Mouse (Mus musculus): ENCODE measurements around the gene Zfp65. TPM values are rescaled to one million over a fixed set of nuclear protein-coding genes. Genes with fewer than 3 reads are reported as not detected.

Gene Zfp65
- polyA plus RNA-seq (2012; rRNA removed) (0.82 and 1.2 TPM in 2 replicates), polyA plus RNA-seq (2014; fragmentation: Nextera tagmentation; extraction: Ambion mirVana) (0.62 and 1.0 TPM in 2 replicates)

DNA sequence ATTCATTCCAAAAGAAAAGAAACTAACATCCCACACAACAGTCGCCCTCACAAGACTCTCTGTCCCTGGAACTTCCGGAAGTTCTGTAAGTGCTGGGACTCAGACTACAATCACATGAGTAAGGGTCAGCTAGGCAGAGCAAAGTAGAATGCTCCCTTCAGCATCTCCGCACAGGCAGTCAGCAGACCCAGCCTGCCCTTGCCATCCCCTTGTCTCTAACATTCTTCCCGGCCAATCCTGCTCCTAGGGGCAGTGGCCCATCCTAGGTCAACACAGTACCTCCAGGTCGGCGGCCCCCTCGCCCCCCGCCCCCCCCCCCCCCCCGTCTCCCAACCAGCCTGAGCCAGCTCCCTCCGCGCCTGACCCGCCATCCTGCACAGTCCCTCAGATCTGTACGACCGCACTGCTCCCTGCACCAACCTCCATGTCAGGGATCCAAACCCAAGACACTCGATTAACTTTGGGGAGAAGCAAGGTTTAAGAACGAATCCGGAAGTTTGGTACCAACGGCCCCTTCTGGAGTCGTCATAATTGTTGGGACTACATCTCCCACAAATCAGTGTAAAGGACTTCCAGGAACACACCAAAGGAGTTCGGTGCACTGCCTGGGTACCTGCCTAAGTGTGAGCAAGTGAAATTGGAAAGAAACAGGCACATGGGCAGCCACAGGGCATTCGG is at the start of gene Zfp65:
TSS of gene Zfp65 (minus strand) at position 533 of the 678 bp plus-strand sequence.
- H3K27me3 ChIP-seq (ENCODE audit: control insufficient read depth, insufficient read depth, low read length), result no peaks in the 10 kb centered on the region
- no peak for DNase-seq (ENCODE audit: low read depth in 3 of 3, low spot score in 3 of 3)
- WGBS (ENCODE audit: insufficient replicate concordance), result 6% methylated on average over 17 of the region's 21 CpGs
- ATAC-seq (ENCODE audit: insufficient read depth), result 0 out of 2 replicates have a peak, but pooled peaks have one; percentile 36
- no peak within 1 kb of the TSS for H3K27ac ChIP-seq
- H3K4me2 ChIP-seq (ENCODE audit: low read depth), result peak within 1 kb of the TSS; percentile 45
- H3K4me1 ChIP-seq (replicated peaks; ENCODE audit: control insufficient read depth in 2 of 2, insufficient read depth in 2 of 2, low read length in 1 of 2), result 0 out of 4 replicates have a peak, but pooled peaks cover 0 to 2% of the 10 kb centered on the region in 2 experiments
- no peaks in the 10 kb centered on the region for H3K9me3 ChIP-seq (ENCODE audit: control insufficient read depth, low read length)
- peak within 1 kb of the TSS; percentile 43 to 81 for H3K4me3 ChIP-seq (ENCODE audit: insufficient read depth in 1 of 2, low read depth in 2 of 2, low read length in 2 of 2)
- H3K9ac ChIP-seq (replicated peaks), result no peak within 1 kb of the TSS; the same call in 1 of the 2 replicates
- TF ChIP-seq EP300 (IDR thresholded peaks at IDR 0.05; ENCODE audit: low read depth) (no peak), CTCF (IDR thresholded peaks at IDR 0.05; ENCODE audit: low read depth) (no peak)
- H3K36me3 ChIP-seq (replicated peaks; ENCODE audit: control insufficient read depth, insufficient read depth, low read depth), result no peaks in the 10 kb centered on the region

DNA sequence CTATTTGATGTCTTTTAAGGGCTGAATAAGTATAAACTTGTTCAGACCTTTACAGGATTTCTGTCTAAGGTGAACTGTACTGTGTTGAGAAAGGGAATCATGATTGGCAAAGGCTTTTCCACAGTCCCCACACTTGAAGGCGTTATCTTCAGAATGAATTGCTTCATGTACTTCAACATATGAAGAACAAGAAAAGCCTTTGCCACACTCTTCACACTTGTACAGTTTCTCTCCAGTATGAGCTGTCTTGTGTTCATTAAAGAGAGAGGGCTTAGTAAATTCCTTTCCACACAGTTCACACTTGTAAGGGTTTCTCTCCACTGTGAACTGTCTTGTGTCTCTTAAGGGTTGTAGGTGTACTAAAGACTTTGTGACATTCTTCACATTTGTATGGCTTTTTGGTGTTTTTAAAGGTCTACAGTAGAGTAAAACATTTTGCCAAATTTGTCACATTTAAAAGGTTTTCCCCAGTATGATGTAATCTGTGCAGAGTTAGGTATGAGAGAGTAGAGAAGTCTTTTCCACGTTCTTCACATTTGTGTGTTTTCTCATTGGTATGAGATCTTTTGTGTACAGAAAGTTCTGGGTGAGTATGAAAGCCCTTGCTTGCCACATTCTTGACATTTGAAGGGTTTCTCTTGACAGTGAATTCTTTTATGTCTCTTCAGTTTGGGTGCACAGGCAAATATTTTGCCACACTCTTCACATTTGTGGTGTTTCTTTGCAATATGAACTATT is 34.2 kb upstream of the Zfp65 start:
- whole genome bisulfite sequencing (ENCODE audit: insufficient replicate concordance), result 53% methylated on average over 2 of the region's 2 CpGs
- ATAC-seq (ENCODE audit: insufficient read depth), result no peak

GRCm38 (mm10) chr13:67759966-67760365 is 31.0 kb upstream of the Zfp65 start:
- no peak overlapping the region for H3K4me3 ChIP-seq (ENCODE audit: insufficient read depth in 1 of 2, low read depth in 2 of 2, low read length in 2 of 2)
- TF ChIP-seq EP300 (IDR thresholded peaks at IDR 0.05; ENCODE audit: low read depth) (no peak), CTCF (IDR thresholded peaks at IDR 0.05; ENCODE audit: low read depth) (no peak)
- H3K9me3 ChIP-seq (ENCODE audit: control insufficient read depth, low read length), result no peaks in the 10 kb centered on the region
- H3K27ac ChIP-seq, result no peak overlapping the region
- ATAC-seq (ENCODE audit: insufficient read depth), result no peak
- H3K27me3 ChIP-seq (ENCODE audit: control insufficient read depth, insufficient read depth, low read length), result no peaks in the 10 kb centered on the region
- H3K9ac ChIP-seq (replicated peaks), result no peak overlapping the region
- no peaks in the 10 kb centered on the region for H3K36me3 ChIP-seq (replicated peaks; ENCODE audit: control insufficient read depth, insufficient read depth, low read depth)
- WGBS (ENCODE audit: insufficient replicate concordance), result 68% methylated on average over 1 of the region's 1 CpGs
- no peak for DNase-seq (ENCODE audit: low read depth in 3 of 3, low spot score in 3 of 3)
- no peak overlapping the region for H3K4me2 ChIP-seq (ENCODE audit: low read depth)
- no peaks in the 10 kb centered on the region for H3K4me1 ChIP-seq (replicated peaks; ENCODE audit: control insufficient read depth in 2 of 2, insufficient read depth in 2 of 2, low read length in 1 of 2)

More for the DNA sequence above, 34.2 kb upstream of the Zfp65 start:
- DNase-seq (ENCODE audit: low read depth in 3 of 3, low spot score in 3 of 3), result no peak
- Histone ChIP-seq H3K4me1 (replicated peaks; ENCODE audit: control insufficient read depth in 2 of 2, insufficient read depth in 2 of 2, low read length in 1 of 2) (no peaks in the 10 kb centered on the region), H3K9ac (replicated peaks) (no peak overlapping the region), H3K4me2 (ENCODE audit: low read depth) (no peak overlapping the region), H3K27ac (no peak overlapping the region), H3K27me3 (ENCODE audit: control insufficient read depth, insufficient read depth, low read length) (no peaks in the 10 kb centered on the region), H3K9me3 (ENCODE audit: control insufficient read depth, low read length) (no peaks in the 10 kb centered on the region), H3K4me3 (ENCODE audit: insufficient read depth in 1 of 2, low read depth in 2 of 2, low read length in 2 of 2) (no peak overlapping the region), H3K36me3 (replicated peaks; ENCODE audit: control insufficient read depth, insufficient read depth, low read depth) (no peaks in the 10 kb centered on the region)
- TF ChIP-seq CTCF (IDR thresholded peaks at IDR 0.05; ENCODE audit: low read depth) (no peak), EP300 (IDR thresholded peaks at IDR 0.05; ENCODE audit: low read depth) (no peak)

DNA sequence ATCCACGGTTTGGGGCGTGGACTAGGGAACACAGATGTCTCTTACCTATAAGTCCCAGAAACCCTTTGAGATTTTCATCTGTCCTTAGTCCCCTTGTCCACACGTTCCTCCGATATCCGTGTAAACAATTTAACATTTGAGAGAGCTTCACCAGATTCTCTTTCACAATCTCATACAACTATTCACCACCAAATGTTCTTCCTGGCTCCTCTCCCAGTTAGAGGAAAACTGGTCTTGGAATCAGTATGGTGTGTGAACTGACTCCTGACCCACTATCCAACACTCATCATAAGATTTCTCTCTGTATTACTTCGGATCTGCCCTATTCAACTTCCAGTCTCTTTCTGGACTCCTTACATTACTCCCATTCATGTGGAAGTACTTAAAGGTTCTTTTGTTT is 26.8 kb upstream of the Zfp65 start:
- no peak for DNase-seq (ENCODE audit: low read depth in 3 of 3, low spot score in 3 of 3)
- Histone ChIP-seq H3K27ac (no peak overlapping the region), H3K9me3 (ENCODE audit: control insufficient read depth, low read length) (no peaks in the 10 kb centered on the region), H3K4me2 (ENCODE audit: low read depth) (no peak overlapping the region; the same call in 1 of the 2 replicates), H3K4me1 (replicated peaks; ENCODE audit: control insufficient read depth in 2 of 2, insufficient read depth in 2 of 2, low read length in 1 of 2) (0 out of 4 replicates have a peak, but pooled peaks cover 0 to 3% of the 10 kb centered on the region in 2 experiments), H3K36me3 (replicated peaks; ENCODE audit: control insufficient read depth, insufficient read depth, low read depth) (no peaks in the 10 kb centered on the region), H3K27me3 (ENCODE audit: control insufficient read depth, insufficient read depth, low read length) (no peaks in the 10 kb centered on the region), H3K4me3 (ENCODE audit: insufficient read depth in 1 of 2, low read depth in 2 of 2, low read length in 2 of 2) (no peak overlapping the region), H3K9ac (replicated peaks) (no peak overlapping the region)
- 67% methylated on average over 6 of the region's 6 CpGs for WGBS (ENCODE audit: insufficient replicate concordance)
- ATAC-seq (ENCODE audit: insufficient read depth), result no peak
- TF ChIP-seq CTCF (IDR thresholded peaks at IDR 0.05; ENCODE audit: low read depth), result no peak
- no peak for TF ChIP-seq EP300 (IDR thresholded peaks at IDR 0.05; ENCODE audit: low read depth)
